Mouse (Mus musculus) limb, embryonic 11.5 days (tissue): ENCODE data around the gene D10Jhu81e. TPM values are rescaled to one million over a fixed set of nuclear protein-coding genes. Genes with fewer than 3 reads are reported as not detected.

Experiments used
- ATAC-seq: fragments of 200-750 bp; cut with Nextera tagmentation; 2 replicates; pipeline ENCODE4 v1.8.0; 2017; ENCODE audit warnings: low read depth; ENCODE audit not compliant: insufficient number of reproducible peaks, low FRiP score, low TSS enrichment
- DNase-seq: peaks from one replicate; pipeline ENCODE4 v3.0.0-alpha.2; 2015; ENCODE audit warnings: low spot score
- H3K27ac ChIP-seq: fragments of 300-500 bp; sonication (generic); replicated peaks from 2 replicates; pipeline ENCODE4 v1.5.1; 2014; ENCODE audit warnings: low read depth, mild to moderate bottlenecking, low read length
- H3K27me3 ChIP-seq: fragments of 300-500 bp; sonication (generic); 2 replicates; pipeline ENCODE4 v1.6.1; 2014; ENCODE audit warnings: mild to moderate bottlenecking, low read length, mixed read lengths; ENCODE audit not compliant: control insufficient read depth, insufficient read depth
- H3K36me3 ChIP-seq: fragments of 300-500 bp; sonication (generic); 2 replicates; pipeline ENCODE4 v1.6.1; 2014; ENCODE audit warnings: mild to moderate bottlenecking, low read length, moderate library complexity, mixed read lengths; ENCODE audit not compliant: control insufficient read depth, insufficient read depth
- H3K4me1 ChIP-seq: fragments of 300-500 bp; sonication (generic); 2 replicates; pipeline ENCODE4 v1.6.1; 2014; ENCODE audit warnings: low read length, mixed read lengths; ENCODE audit not compliant: control insufficient read depth, insufficient read depth
- H3K4me2 ChIP-seq: fragments of 300-500 bp; sonication (generic); 2 replicates; pipeline ENCODE4 v1.6.1; 2014; ENCODE audit warnings: low read depth, mild to moderate bottlenecking, moderate library complexity; ENCODE audit not compliant: severe bottlenecking
- H3K4me3 ChIP-seq: fragments of 300-500 bp; sonication (generic); 2 replicates; pipeline ENCODE4 v1.5.1; 2014; ENCODE audit warnings: low read depth, low read length
- H3K9ac ChIP-seq: fragments of 300-500 bp; sonication (generic); 2 replicates; pipeline ENCODE4 v1.6.1; 2014; ENCODE audit warnings: mild to moderate bottlenecking, low read length
- H3K9me3 ChIP-seq: fragments of 300-500 bp; sonication (generic); 2 replicates; pipeline ENCODE4 v1.6.1; 2016; ENCODE audit warnings: low read length; ENCODE audit not compliant: control insufficient read depth
- WGBS: fragments of 180-500 bp; shearing (Covaris S2); extraction: QIAGEN DNeasy Blood & Tissue Kit; methylation state at CpG from one replicate; pipeline ENCODE4 v1.1.7; 2014; 5-methylcytosine and 5-hydroxymethylcytosine counted together
- polyA plus RNA-seq: library from polyadenylated mRNA; unstranded; fragments of >200 nt; fragmentation: Nextera tagmentation; extraction: Ambion mirVana; gene quantifications from 2 replicates; pipeline ENCODE4 v1.2.1, GENCODE M21; 2014

Gene D10Jhu81e
- polyA plus RNA-seq, 1 experiment from 2014 or later = 25.9 TPM

DNA sequence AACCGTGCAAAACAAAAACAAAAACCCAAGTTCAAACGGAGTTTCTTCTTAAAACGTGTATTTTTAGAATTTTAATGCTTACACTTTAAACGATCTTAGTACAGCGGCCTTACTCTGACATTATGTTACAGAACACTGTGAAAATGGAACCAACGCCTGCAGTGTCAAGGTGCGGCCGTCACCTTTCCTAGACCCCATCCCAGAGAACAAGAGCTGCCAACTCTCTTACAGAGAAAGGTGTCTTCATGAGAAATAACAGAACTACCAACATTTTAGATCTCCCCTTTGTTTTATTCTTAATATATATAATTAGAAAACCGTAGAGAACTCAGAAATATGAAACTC, 15.8 kb upstream of the D10Jhu81e start:
- Histone ChIP-seq H3K36me3 (peaks cover 21% of the 10 kb centered on the region), H3K9ac (peak overlapping the region; percentile 49), H3K4me2 (peak overlapping the region; percentile 95), H3K9me3 (no peaks in the 10 kb centered on the region), H3K27ac (peak overlapping the region; percentile 42; the same call in 1 of the 2 replicates), H3K4me3 (peak overlapping the region; percentile 77), H3K27me3 (no peaks in the 10 kb centered on the region), H3K4me1 (peaks cover 8% of the 10 kb centered on the region)
- ATAC-seq = peak; percentile 23; the same call in 1 of the 2 replicates
- WGBS = 17% methylated on average over 9 of the region's 9 CpGs
- DNase-seq = no peak

DNA sequence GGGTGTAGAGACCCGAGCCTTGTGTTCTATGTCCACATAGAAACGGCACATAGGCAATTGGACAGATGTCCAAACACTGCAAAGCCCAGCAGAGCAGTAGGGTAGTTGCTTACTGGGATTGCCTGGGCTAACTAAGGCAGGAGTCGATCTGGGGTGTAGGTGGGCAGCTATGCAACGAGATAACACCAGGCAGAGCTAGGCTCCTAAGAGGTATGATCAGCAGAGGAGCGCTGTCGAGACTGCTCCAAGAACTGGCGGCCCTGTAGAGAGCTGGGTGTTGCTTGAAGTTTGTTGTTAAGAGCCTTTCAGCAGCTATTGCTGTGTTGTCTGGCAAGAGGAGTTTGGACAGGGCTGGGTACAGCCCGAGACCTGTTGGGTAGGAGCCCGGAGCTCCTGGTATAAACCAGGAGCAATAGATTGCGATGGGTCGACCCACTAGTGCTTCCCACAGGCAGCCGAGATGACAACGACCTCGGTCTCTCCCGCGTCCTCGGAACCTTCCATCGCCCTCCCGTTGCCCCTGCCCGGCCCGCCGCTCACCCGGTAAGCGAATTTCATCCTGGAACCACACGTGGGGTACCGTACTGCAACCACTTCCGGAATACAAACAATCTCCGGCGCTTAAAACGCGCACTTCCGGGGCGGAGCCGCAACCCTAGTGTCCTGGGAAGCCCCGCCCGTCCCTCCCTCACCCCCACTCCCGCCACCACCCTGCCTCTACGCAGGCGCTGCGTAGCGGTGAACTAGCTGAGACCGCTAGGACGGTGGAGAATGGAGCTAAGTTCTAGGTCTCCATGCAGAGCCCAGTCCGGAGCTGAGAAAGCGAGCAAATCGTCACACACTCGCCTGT, 15.2 kb upstream of the D10Jhu81e start, which contains the start of gene Pwp2:
TSS of gene Pwp2 (minus strand) at position 619 of the 850 bp plus-strand sequence.
- DNase-seq (peak; percentile 93), ATAC-seq (peak; percentile 93)
- 1% methylated on average over 47 of the region's 47 CpGs for WGBS
- Histone ChIP-seq H3K9me3 (no peaks in the 10 kb centered on the region), H3K27me3 (no peaks in the 10 kb centered on the region), H3K4me1 (peaks cover 8% of the 10 kb centered on the region), H3K4me3 (peak within 1 kb of the TSS; percentile 77), H3K9ac (peak within 1 kb of the TSS; percentile 58), H3K4me2 (peak within 1 kb of the TSS; percentile 95), H3K27ac (peak within 1 kb of the TSS; percentile 42; the same call in 1 of the 2 replicates), H3K36me3 (peaks cover 26% of the 10 kb centered on the region)

GRCm38 (mm10) chr10:78183577-78183976, 14.0 kb upstream of the D10Jhu81e start:
- H3K9me3 ChIP-seq = no peaks in the 10 kb centered on the region
- DNase-seq = no peak
- no peaks in the 10 kb centered on the region for H3K27me3 ChIP-seq
- peaks cover 37% of the 10 kb centered on the region for H3K36me3 ChIP-seq
- peaks cover 8% of the 10 kb centered on the region for H3K4me1 ChIP-seq
- no peak overlapping the region for H3K27ac ChIP-seq
- H3K9ac ChIP-seq = no peak overlapping the region
- WGBS = 88% methylated on average over 3 of the region's 3 CpGs
- ATAC-seq = no peak
- no peak overlapping the region for H3K4me3 ChIP-seq
- H3K4me2 ChIP-seq = no peak overlapping the region; the same call in 1 of the 2 replicates

GRCm38 (mm10) chr10:78182321-78182720, 12.7 kb upstream of the D10Jhu81e start:
- no peak overlapping the region for H3K4me3 ChIP-seq
- ATAC-seq (no peak), DNase-seq (no peak)
- H3K4me1 ChIP-seq = peaks cover 8% of the 10 kb centered on the region
- H3K9ac ChIP-seq = no peak overlapping the region
- H3K27me3 ChIP-seq = no peaks in the 10 kb centered on the region
- no peak overlapping the region for H3K27ac ChIP-seq
- H3K9me3 ChIP-seq = no peaks in the 10 kb centered on the region
- H3K36me3 ChIP-seq = peaks cover 37% of the 10 kb centered on the region
- 94% methylated on average over 17 of the region's 17 CpGs for WGBS
- H3K4me2 ChIP-seq = no peak overlapping the region

- Histone ChIP-seq H3K27ac (no peak overlapping the region), H3K4me1 (no peaks in the 10 kb centered on the region), H3K4me2 (no peak overlapping the region), H3K9ac (no peak overlapping the region), H3K27me3 (no peaks in the 10 kb centered on the region), H3K9me3 (no peaks in the 10 kb centered on the region), H3K4me3 (no peak overlapping the region), H3K36me3 (peaks cover 30% of the 10 kb centered on the region)
- no peak for DNase-seq
- no peak for ATAC-seq
- 93% methylated on average over 5 of the region's 5 CpGs for WGBS
These were observed 4.9 kb upstream of the D10Jhu81e start for GRCm38 (mm10) chr10:78174474-78174873.

DNA sequence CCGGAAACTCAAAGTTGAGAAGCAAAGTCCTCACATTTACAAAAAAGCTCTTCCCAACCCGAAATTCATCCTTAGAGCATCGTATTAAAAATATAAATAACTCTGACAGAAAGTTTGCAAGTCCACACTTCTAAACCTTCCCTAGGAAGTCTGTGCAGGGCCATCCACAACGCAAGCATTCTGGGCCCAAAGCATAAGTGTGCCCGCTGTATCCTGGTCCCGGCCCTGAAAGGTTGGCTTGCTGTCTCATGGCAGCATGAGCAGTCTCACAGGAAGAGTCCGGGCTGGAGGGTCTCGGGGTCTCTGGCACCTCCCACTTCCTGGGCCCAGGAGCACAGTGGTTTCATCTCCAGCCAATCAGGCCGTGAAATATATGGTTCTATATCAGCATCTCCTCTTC, 2.0 kb upstream of the D10Jhu81e start:
- Histone ChIP-seq H3K4me3 (no peak overlapping the region), H3K4me2 (no peak overlapping the region), H3K9me3 (no peaks in the 10 kb centered on the region), H3K27me3 (no peaks in the 10 kb centered on the region), H3K9ac (no peak overlapping the region), H3K27ac (no peak overlapping the region), H3K36me3 (peaks cover 15% of the 10 kb centered on the region; the same call in 1 of the 2 replicates), H3K4me1 (peaks cover 6% of the 10 kb centered on the region; the same call in 1 of the 2 replicates)
- 93% methylated on average over 9 of the region's 9 CpGs for WGBS
- ATAC-seq (no peak), DNase-seq (no peak)

DNA sequence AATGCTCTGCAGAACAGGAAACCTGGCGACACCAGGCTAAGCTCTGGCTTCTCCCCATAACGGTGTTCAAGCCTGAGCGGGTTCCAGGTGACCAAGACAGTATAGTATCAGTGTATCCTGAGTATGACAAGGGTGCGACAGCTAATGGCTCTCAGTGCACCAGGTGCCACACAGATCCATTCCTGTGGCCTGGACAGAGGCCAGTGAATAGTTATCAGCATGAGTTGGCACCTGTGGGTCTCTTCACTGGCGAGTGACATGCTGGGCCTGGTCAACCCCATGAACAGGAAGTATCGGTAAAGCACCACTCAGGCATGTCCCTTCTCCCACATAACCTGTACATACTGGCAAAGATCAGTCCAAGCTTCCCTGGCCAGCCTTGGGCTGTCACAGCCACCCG, 1.5 kb upstream of the D10Jhu81e start:
- H3K4me1 ChIP-seq = peaks cover 6% of the 10 kb centered on the region; the same call in 1 of the 2 replicates
- WGBS = 97% methylated on average over 7 of the region's 7 CpGs
- ATAC-seq = no peak
- no peaks in the 10 kb centered on the region for H3K9me3 ChIP-seq
- H3K9ac ChIP-seq = no peak overlapping the region
- H3K36me3 ChIP-seq = peaks cover 11% of the 10 kb centered on the region; the same call in 1 of the 2 replicates
- no peaks in the 10 kb centered on the region for H3K27me3 ChIP-seq
- H3K4me2 ChIP-seq = no peak overlapping the region
- DNase-seq = no peak
- H3K27ac ChIP-seq = no peak overlapping the region
- H3K4me3 ChIP-seq = no peak overlapping the region

DNA sequence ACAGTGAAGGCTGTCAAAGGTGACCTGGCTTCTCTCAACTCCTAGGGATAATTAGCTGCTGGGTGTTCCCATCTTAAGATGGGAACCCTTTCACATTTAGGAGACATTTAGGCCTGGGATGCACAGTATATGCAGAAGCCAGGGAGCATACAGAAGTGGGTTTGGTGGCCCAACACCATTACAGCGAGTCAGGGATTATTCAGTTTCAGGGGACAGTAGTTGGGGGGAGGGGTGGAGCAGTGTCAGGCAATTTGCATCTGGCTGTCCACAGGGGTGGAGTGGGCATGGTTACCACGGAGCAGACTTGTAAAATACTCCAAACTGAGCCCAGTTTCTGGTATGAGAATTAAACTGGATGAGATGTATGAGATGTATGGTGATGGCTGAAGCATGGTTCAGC, 863 bp upstream of the D10Jhu81e start:
- peak overlapping the region; percentile 89; the same call in 1 of the 2 replicates for H3K4me2 ChIP-seq
- ATAC-seq (no peak), DNase-seq (no peak)
- 63% methylated on average over 2 of the region's 2 CpGs for WGBS
- H3K4me3 ChIP-seq = no peak overlapping the region
- no peak overlapping the region for H3K9ac ChIP-seq
- H3K27ac ChIP-seq = no peak overlapping the region
- H3K27me3 ChIP-seq = no peaks in the 10 kb centered on the region
- H3K4me1 ChIP-seq = peaks cover 6% of the 10 kb centered on the region; the same call in 1 of the 2 replicates
- H3K9me3 ChIP-seq = no peaks in the 10 kb centered on the region
- H3K36me3 ChIP-seq = peaks cover 11% of the 10 kb centered on the region; the same call in 1 of the 2 replicates
